Mouse (Mus musculus) left cerebral cortex, adult 8-10 months (tissue): Measurements from ENCODE around the gene Crhbp. TPM values are rescaled to one million over a fixed set of nuclear protein-coding genes. Genes with fewer than 3 reads are reported as not detected.

Experiments
- DNase-seq, 2 experiments: peaks; one replicate each; pipeline ENCODE4 v3.0.0; 2022; ENCODE audit warnings: low spot score in 2 of 2
- total RNA-seq, 4 experiments: library from RNA; stranded (reverse); gene quantifications; 2 replicates each; pipeline ENCODE4 v1.2.4; 2022

Crhbp gene
- total RNA-seq: 10 to 100 TPM; 18.4 to 24.3 (median 20.9) TPM

DNA sequence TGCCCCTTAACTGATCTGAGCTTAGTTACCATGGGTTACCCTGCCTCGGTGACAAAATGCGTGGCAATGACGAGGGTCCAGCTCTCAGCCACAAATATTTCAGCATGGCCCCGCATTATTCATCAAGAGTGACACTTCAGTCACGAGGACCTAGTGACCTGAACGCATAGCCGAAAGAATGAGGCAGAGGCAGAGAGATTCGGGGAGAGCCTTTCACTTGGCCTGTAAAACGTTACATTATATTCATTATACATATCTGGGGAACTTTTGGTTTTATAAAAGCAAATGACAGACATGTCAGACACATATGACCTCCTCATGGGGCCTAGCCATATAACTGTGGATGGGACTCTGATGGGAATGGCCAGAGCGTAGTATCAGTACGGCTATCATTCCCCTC is at the start of gene Crhbp:
Crhbp (minus strand) TSS at position 101 of the 400 bp plus-strand sequence.
- no peak for DNase-seq

GRCm38 (mm10) chr13:95493296-95493695 is 48.6 kb upstream of the Crhbp start:
- DNase-seq: no peak

DNA sequence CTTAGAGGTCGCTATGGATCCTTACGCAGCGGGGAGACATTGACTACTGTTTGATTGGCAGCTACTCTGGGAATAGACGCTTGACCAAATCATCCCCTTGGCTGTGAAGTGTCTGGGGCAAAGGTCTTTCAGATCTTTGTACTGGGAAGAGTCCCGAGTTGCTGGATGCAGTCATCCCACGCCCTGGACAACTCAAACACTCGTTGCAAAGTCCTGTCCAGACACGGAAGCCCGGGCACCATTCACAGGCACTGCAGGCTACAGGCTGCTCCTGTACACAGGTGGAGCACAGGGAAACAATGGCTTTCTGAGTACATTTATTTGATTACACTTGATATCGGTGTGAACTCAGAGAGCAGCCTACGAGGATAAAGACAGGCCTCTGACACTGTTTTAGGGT is 46.6 kb upstream of the Crhbp start:
- DNase-seq: no peak

GRCm38 (mm10) chr13:95484664-95485063 is 39.9 kb upstream of the Crhbp start:
- no peak for DNase-seq

- DNase-seq: peak; percentile 11 to 84
Measured at GRCm38 (mm10) chr13:95481428-95481827, 36.7 kb upstream of the Crhbp start.

GRCm38 (mm10) chr13:95478671-95479413 is 34.1 kb upstream of the Crhbp start, which contains the start of gene S100z:
S100z (minus strand) TSS chr13:95478721.
- DNase-seq: no peak

DNA sequence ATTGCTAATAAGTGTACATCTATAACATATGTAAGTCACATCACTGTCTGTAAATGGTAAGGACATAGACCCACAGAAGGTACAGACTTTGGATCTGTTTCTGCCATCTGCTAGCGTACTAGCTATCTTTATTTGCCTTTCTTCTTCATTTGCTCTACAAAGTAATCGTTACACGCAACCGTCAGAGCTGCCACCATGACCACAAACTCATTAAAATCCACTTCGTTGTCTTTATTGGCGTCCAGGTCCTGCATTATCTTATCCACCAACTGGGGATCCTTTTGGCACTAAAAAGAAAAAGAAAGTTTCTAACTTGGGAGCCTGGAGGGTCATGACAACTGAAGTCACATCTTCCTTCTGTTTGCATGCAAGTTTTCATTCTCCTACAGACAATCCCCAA is 32.4 kb upstream of the Crhbp start:
- no peak for DNase-seq

GRCm38 (mm10) chr13:95475124-95475523 is 30.4 kb upstream of the Crhbp start:
- DNase-seq: no peak

GRCm38 (mm10) chr13:95474294-95474693 is 29.6 kb upstream of the Crhbp start:
- DNase-seq: no peak

DNA sequence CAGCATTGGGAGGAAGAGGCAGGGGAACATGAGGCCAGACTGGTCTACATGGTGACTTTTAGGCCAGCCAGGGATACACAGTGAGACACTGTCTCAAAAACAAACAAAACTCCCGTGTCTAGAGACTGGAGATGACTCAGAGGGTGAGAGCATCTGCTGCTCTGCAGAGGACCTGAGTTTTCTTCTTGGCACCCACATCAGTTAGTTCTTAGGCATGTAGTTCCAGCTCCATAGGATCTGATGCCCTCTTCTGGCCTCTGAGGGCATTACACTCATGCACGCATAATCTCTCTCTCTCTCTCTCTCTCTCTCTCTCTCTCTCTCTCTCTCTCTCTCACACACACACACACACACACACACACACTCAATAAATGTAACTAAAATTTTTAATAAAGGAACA is 26.2 kb upstream of the Crhbp start:
- no peak for DNase-seq

- DNase-seq: no peak
Measured at GRCm38 (mm10) chr13:95451529-95451928, 6.8 kb upstream of the Crhbp start.

DNA sequence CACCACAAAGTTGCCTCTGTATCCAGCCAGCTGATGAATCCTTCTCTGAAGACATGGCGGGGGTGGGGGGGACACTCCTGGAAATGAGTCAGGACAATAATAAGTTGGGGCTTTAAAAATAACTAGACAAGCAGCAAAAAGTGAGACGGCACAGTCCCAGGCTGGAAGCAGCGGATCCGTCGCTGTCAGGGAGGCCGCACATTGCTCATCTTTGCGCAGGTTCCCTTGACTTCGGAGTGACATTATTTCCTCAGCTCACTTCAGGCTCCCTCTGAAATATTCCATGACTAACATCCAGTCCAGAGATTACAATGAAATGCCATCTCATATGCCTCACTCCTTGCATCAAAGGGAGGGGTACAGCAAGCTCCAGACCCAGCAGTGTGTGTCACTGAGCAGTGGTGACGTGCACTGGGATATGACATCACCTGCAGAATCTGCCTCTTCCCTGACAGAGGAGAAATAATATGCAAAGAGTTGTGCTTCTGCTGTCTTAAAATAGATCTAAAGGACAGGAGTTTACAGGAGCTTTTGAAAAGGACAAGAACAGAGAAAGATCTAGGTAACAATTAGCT is 6.0 kb upstream of the Crhbp start:
- DNase-seq: no peak

GRCm38 (mm10) chr13:95449730-95450129 is 5.0 kb upstream of the Crhbp start:
- no peak for DNase-seq

GRCm38 (mm10) chr13:95444291-95444690 is 433 bp downstream of the Crhbp start:
- DNase-seq: no peak

DNA sequence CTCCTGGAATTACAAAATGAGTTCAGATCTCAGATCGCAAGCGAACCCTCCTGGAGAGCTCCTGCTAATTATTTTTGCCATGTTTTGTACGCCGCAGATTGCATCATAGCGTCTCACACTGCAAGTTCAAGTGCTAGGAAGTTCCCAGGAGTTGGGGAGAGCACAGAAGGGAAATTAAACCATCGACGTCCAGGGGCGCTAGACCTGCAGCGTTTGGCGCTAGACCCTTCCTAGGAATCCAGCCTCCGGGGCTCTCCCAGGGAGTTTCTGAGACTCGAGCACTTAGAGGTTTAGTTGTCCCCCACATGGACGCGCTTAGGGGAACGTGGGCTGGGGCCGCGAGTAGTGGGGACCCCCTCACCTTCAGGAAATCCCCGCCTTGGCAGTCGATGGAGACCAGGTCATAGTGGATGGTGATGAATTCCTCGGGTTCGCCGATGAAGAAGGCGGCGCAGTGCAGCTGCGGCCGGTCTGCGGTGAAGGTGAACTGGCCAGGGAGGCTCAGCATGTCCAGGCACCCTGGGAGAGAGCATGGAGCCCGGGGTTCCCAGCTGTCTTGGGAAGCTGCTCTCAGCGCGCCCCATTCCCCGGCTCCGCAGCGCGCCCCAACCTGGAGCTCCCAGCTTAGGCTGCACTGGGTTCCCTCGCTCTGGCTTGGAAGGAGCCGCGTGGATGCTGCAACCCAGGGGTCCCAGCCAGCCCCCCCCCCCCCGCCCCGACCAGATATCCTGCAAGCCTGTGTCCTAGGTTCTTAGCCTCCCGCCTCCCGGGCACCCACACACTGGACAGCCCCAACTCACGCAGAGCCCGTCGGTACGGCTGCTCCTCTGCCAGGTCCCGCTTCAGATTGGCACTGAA is 1.1 kb downstream of the Crhbp start:
- DNase-seq: no peak

GRCm38 (mm10) chr13:95442901-95443300 is 1.8 kb downstream of the Crhbp start:
- no peak for DNase-seq

GRCm38 (mm10) chr13:95439569-95439968 is 5.2 kb downstream of the Crhbp start:
- DNase-seq: no peak

- no peak for DNase-seq
Measured at GRCm38 (mm10) chr13:95431760-95432159, 13.0 kb downstream of the Crhbp start.

DNA sequence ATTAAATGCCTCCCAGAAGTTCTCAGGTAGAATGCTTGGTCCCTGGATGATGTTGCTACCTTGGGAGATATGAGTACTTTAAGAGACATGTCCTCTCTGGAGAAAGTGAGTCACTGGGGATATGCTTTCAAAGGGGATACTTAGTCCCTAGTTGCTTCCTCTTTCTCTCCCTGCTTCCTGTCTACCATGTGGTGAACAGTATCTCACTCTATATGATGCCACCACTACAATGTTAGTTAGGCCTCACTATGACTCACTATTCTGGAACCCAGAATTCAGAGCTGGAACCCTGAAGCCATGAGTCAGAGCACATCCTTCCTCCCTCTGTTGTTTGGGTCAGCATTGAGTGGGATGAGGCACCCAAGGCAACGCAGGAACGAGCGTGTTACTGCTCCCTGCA is 17.2 kb downstream of the Crhbp start:
- DNase-seq: no peak

GRCm38 (mm10) chr13:95426421-95426820 is 18.3 kb downstream of the Crhbp start:
- no peak for DNase-seq

DNA sequence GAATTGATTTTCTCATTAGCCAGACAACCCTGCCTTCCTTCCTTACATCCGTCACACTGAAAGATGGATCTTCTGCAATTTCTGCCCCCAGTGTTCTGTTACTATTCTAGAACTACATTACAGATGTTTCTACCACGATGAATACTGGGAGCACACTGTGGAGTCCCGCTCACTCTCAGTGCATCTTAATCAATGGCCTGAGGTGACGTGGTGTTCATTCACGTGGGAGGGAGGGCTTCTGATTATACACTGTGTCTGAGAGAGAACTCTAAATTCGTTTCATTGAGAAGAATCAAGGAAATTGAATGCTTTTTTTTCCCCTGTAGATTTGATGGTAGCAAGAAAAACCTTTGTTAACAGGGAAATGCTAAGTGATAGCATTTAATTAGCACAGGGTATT is 19.2 kb downstream of the Crhbp start:
- no peak for DNase-seq

DNA sequence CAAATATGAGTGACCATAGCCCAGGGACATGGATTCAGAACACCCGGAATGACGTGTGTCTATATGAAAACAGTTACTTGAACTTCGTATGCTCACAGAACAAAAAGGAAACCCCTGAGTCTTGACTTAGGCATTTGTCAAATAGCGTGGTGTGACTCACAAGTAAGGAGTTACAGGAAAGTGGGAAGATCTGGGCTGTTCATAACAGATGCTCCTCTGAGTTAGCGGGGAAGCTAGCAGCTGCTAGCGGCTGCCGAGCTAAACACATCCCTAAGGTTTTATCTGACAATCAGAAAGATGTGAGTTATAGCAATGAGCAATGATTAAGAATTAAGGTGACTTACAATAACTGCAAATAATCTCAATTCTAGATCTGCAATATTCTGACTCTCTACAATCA is 19.8 kb downstream of the Crhbp start:
- DNase-seq: peak in 1 of 2 experiments; percentile 21
